In the genomic region with DNA sequence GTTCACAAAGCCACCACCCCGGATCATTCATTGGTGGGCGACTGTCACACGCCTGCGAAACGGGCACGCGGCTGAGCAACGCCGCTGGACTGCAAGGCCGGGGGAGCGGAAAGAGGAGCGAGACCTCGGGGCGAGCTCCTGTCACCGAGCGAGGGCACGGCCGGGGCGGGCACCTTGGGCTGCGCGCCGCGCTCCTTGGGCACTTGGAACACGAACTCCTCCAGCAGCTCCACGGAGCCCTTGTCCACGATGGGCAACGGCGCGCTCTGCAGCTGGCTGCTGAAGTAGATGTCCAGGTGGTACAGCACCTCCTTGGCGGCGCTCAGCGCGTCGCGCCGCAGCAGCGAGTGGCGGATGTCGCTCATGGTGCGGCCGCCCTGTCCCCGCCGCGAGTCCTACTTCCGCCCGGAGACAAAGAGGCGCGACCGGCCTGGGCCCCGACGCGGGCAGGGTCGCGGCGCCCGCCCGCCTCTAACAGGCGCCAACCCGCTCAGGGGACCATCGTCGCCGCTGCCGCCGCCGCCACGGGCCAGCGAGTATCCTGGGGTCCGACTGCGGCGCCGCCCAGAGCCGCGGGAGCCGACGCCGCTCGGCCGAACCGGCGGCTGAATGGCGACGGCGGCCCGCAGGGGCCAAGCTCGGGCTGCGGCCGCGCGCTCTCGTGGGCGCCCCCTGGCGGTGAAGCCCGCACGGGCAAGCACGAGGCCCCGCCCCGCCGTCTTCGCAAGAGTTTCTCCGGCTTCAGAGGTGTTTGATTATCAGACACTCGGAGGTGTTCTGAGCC, we compare ENCODE assay signal across 8 mouse cellular contexts. TPM values are rescaled to one million over a fixed set of nuclear protein-coding genes. Genes with fewer than 3 reads are reported as not detected.
DNase-seq lines count a peak whose midpoint lies in the region; ATAC-seq and TF ChIP-seq lines count a peak whose summit lies in the region.

A gene (minus strand): TSS at position 631 of the 784 bp plus-strand sequence.

- peaks cover 12% of the 10 kb centered on the region; the same call in 1 of the 2 replicates for H3K36me3 ChIP-seq in ES-Bruce4 (ENCODE audit: control insufficient read depth, insufficient read depth, low read length, poor library complexity, severe bottlenecking)
- peaks cover 72% of the 10 kb centered on the region for H3K36me3 ChIP-seq in forebrain, embryonic 14.5 days (ENCODE audit: control insufficient read depth, insufficient read depth, low read length)

- peak within 1 kb of the TSS; percentile 90 for H3K9ac ChIP-seq in ES-Bruce4 (ENCODE audit: low read depth, poor library complexity, severe bottlenecking)
- H3K9ac ChIP-seq in forebrain, embryonic 14.5 days (ENCODE audit: low read length): peak within 1 kb of the TSS; percentile 96

- H3K27ac ChIP-seq in ES-Bruce4 (ENCODE audit: insufficient read depth, low read length): no peak within 1 kb of the TSS
- peak within 1 kb of the TSS; percentile 96 for H3K27ac ChIP-seq in forebrain, embryonic 14.5 days (ENCODE audit: low read depth, low read length)

- H3K4me1 ChIP-seq in ES-Bruce4 (ENCODE audit: control insufficient read depth, insufficient read depth, low read length): no peaks in the 10 kb centered on the region
- H3K4me1 ChIP-seq in forebrain, embryonic 14.5 days (ENCODE audit: control insufficient read depth, insufficient read depth, low read length): peaks cover 8% of the 10 kb centered on the region
- peaks cover 5% of the 10 kb centered on the region; the same call in 1 of the 2 replicates for H3K4me1 ChIP-seq in lung, adult 2 months (ENCODE audit: control insufficient read depth, insufficient read depth, low read length)

- no peaks in the 10 kb centered on the region for H3K27me3 ChIP-seq in ES-Bruce4 (ENCODE audit: control insufficient read depth, insufficient read depth, low read length, poor library complexity, severe bottlenecking)
- no peaks in the 10 kb centered on the region for H3K27me3 ChIP-seq in forebrain, embryonic 14.5 days (replicated peaks; ENCODE audit: control insufficient read depth, insufficient read depth, low read length)

- TF ChIP-seq EP300 in ES-Bruce4 (IDR thresholded peaks at IDR 0.05; ENCODE audit: insufficient read depth, low read depth, low read length): no peak

- peak; percentile 87 for DNase-seq in forebrain, embryonic 14.5 days (ENCODE audit: low spot score)
- peak; percentile 95 to 96 for DNase-seq in heart, postnatal 14 days
- peak; percentile 77 to 91 for DNase-seq in layer of hippocampus, adult 18-20 months (ENCODE audit: low spot score in 2 of 2)
- peak; percentile 91 for DNase-seq in lung, adult 2 months
- peak; percentile 72 to 76 for DNase-seq in thymus, adult 18-20 months

- TF ChIP-seq POLR2A in ES-Bruce4 (IDR thresholded peaks at IDR 0.05; ENCODE audit: insufficient read depth, low read length): no peak
- TF ChIP-seq POLR2A in lung, adult 2 months (IDR thresholded peaks at IDR 0.05; ENCODE audit: borderline replicate concordance, extremely low read depth, low read depth, low read length): peak; percentile 51; the same call in 1 of the 2 replicates

- under 1% methylated on average over 75 of the region's 101 CpGs for WGBS in forebrain, embryonic 14.5 days
- under 1% methylated on average over 101 of the region's 101 CpGs for WGBS in lung, adult 2 months

- TF ChIP-seq CTCF in ES-Bruce4 (IDR thresholded peaks at IDR 0.05; ENCODE audit: low read depth, low read length): peak; percentile 72
- peak; percentile 32; the same call in 1 of the 2 replicates for TF ChIP-seq CTCF in lung, adult 2 months (IDR thresholded peaks at IDR 0.05; ENCODE audit: insufficient read depth, low read length)

- peak; percentile 54 for ATAC-seq in cerebellum, adult (ENCODE audit: insufficient number of reproducible peaks, low FRiP score, low TSS enrichment)
- ATAC-seq in forebrain, embryonic 14.5 days: peak; percentile 85
- ATAC-seq in neutrophil, adult 5-6 weeks (ENCODE audit: extremely low read depth, insufficient number of reproducible peaks, low FRiP score, poor library complexity, severe bottlenecking): peak; percentile 63

- H3K9me3 ChIP-seq in ES-Bruce4 (replicated peaks; ENCODE audit: control insufficient read depth, insufficient read depth, low read length, poor library complexity, severe bottlenecking): no peaks in the 10 kb centered on the region
- H3K9me3 ChIP-seq in forebrain, embryonic 14.5 days (replicated peaks; ENCODE audit: control insufficient read depth, low read length): no peaks in the 10 kb centered on the region

- H3K4me2 ChIP-seq in forebrain, embryonic 14.5 days (ENCODE audit: low read length): peak within 1 kb of the TSS; percentile 84

- peak within 1 kb of the TSS; percentile 95 for H3K4me3 ChIP-seq in ES-Bruce4 (ENCODE audit: low read depth, low read length)
- H3K4me3 ChIP-seq in forebrain, embryonic 14.5 days (ENCODE audit: low read depth, low read length): peak within 1 kb of the TSS; percentile 87
- H3K4me3 ChIP-seq in lung, adult 2 months (replicated peaks; ENCODE audit: extremely low read depth, low read depth, low read length): peak within 1 kb of the TSS; percentile 76

- intact Hi-C loops in heart, postnatal 14 days (cut with DNase I): loop anchor here (5.0 kb wide), 1 partner anchor 73 kb away; no protein-coding TSS in a partner anchor

RNA-seq across cellular contexts. Expression of the gene that starts here (rescaled TPM):
- polyA plus RNA-seq in ES-Bruce4 (2011; ENCODE audit: insufficient read depth, insufficient read length, low read depth, missing spikeins): 22.3 and 23.8 TPM in 2 replicates
- 32.3 and 39.3 TPM in 2 replicates for polyA plus RNA-seq in forebrain, embryonic 14.5 days (2014; fragmentation: Nextera tagmentation; extraction: Ambion mirVana)
- total RNA-seq in heart, postnatal 14 days (2021): 10 to 100 TPM; 15.2 to 16.6 TPM
- 10 to 100 TPM; 26.3 to 26.5 TPM for total RNA-seq in layer of hippocampus, adult 18-20 months (2021)
- 21.8 and 25.1 TPM in 2 replicates for polyA plus RNA-seq in lung, adult 2 months (2012; rRNA removed)
- 14.1 and 15.0 TPM in 2 replicates for total RNA-seq in neutrophil, adult 5-6 weeks (2017)
